Mouse (Mus musculus) thymus, adult 2 months (tissue): ENCODE data around the gene Atf6b.

ENCODE experiments used
- CTCF ChIP-seq: fragments of 200-500 bp; IDR thresholded peaks from 2 replicates; pipeline ENCODE4 v1.5.1; 2012; ENCODE audit warnings: mild to moderate bottlenecking, control low read depth, low read length, moderate library complexity, borderline replicate concordance; ENCODE audit not compliant: control insufficient read depth, poor library complexity, insufficient read depth; ENCODE audit errors: extremely low read depth
- POLR2A ChIP-seq: fragments of 200-500 bp; IDR thresholded peaks from 2 replicates; pipeline ENCODE4 v1.6.1; 2012; ENCODE audit warnings: mild to moderate bottlenecking, low read length, control low read depth, moderate library complexity; ENCODE audit not compliant: control insufficient read depth, poor library complexity, insufficient read depth; ENCODE audit errors: extremely low read depth

DNA sequence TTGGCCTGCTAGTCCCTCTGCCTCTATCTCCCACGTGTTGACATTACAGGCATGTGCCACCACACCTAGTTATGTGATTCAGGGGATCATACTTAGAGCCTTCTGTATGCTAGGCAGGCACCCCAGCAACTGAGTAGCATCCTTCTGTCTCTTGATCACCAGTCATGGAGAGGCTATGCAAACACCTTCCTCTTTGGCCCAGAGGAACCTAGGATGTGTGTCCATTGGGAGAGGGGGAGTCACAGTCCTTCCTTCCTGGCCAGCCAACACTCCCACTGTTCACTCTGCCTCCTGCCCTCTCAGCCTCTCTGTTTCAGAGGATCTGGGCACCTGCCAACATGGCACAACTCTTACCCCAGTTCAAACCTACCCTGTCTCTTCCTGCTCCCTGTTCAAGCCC, 16.6 kb downstream of the Atf6b start:
- TF ChIP-seq CTCF, result no peak
- no peak for TF ChIP-seq POLR2A
